Mouse (Mus musculus) stomach, embryonic 14.5 days (tissue): ENCODE results near the gene Klf13. TPM values are rescaled to one million over a fixed set of nuclear protein-coding genes. Genes with fewer than 3 reads are reported as not detected.

ENCODE experiments used
- ATAC-seq: fragments of 200-750 bp; cut with Nextera tagmentation; 2 replicates; pipeline ENCODE4 v1.8.0; 2017; ENCODE audit warnings: low read depth, moderate TSS enrichment; ENCODE audit not compliant: insufficient number of reproducible peaks, insufficient read depth, low FRiP score
- H3K27ac ChIP-seq: fragments of 300-500 bp; sonication (generic); 2 replicates; pipeline ENCODE4 v1.5.1; 2014; ENCODE audit warnings: mild to moderate bottlenecking, low read length, moderate library complexity, mixed read lengths
- H3K27me3 ChIP-seq: fragments of 300-500 bp; sonication (generic); 2 replicates; pipeline ENCODE4 v1.6.1; 2014; ENCODE audit warnings: low read length, control low read depth, mixed read lengths; ENCODE audit not compliant: control insufficient read depth, insufficient read depth
- H3K36me3 ChIP-seq: fragments of 300-500 bp; sonication (generic); 2 replicates; pipeline ENCODE4 v1.6.1; 2014; ENCODE audit warnings: mild to moderate bottlenecking, control low read depth, low read length, moderate library complexity, mixed read lengths; ENCODE audit not compliant: control insufficient read depth, insufficient read depth
- H3K4me1 ChIP-seq: fragments of 300-500 bp; sonication (generic); 2 replicates; pipeline ENCODE4 v1.6.1; 2014; ENCODE audit warnings: low read length, control low read depth, mixed read lengths; ENCODE audit not compliant: control insufficient read depth, insufficient read depth
- H3K4me2 ChIP-seq: fragments of 300-500 bp; sonication (generic); replicated peaks from 2 replicates; pipeline ENCODE4 v1.6.1; 2014; ENCODE audit warnings: low read depth, low read length, control low read depth
- H3K4me3 ChIP-seq: fragments of 300-500 bp; sonication (generic); 2 replicates; pipeline ENCODE4 v1.5.1; 2014; ENCODE audit warnings: low read depth, low read length, control low read depth
- H3K9ac ChIP-seq: fragments of 300-500 bp; sonication (generic); replicated peaks from 2 replicates; pipeline ENCODE4 v1.6.1; 2014; ENCODE audit warnings: low read depth, mild to moderate bottlenecking, control low read depth, low read length, moderate library complexity, mixed read lengths
- H3K9me3 ChIP-seq: fragments of 300-500 bp; sonication (generic); 2 replicates; pipeline ENCODE4 v1.6.1; 2016; ENCODE audit warnings: low read depth, low read length, control low read depth; ENCODE audit not compliant: control insufficient read depth
- WGBS: fragments of 180-500 bp; shearing (Covaris S2); extraction: QIAGEN DNeasy Blood & Tissue Kit; methylation state at CpG from one replicate; pipeline ENCODE4 v1.1.7; 2014; 5-methylcytosine and 5-hydroxymethylcytosine counted together
- polyA plus RNA-seq: library from polyadenylated mRNA; unstranded; fragments of >200 nt; fragmentation: Nextera tagmentation; extraction: Ambion mirVana; gene quantifications from 2 replicates; pipeline ENCODE4 v1.2.1, GENCODE M21; 2014

The Klf13 gene
- polyA plus RNA-seq, 1 experiment from 2014 or later, result 35.5 TPM

DNA sequence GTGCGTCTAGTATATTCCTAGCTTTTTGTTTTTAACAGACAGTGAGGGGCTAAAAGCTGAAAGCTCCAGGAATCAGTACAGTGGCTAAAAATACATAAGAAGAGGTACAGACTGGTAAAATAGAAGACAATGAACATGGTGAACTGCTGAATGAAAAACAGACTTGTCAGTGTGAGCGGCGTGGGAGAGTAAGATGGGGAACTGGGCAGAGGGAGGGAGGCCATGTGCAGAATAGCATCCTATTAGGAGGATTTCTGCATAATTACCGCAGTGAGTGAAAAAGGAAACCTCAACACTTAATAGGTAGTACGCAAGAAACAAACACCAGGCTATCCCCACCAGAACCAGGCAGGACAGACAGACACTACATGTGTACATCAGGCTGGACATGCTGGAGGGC is 45.5 kb downstream of the Klf13 start:
- ATAC-seq, result no peak
- peaks cover 3% of the 10 kb centered on the region; the same call in 1 of the 2 replicates for H3K36me3 ChIP-seq
- H3K9me3 ChIP-seq, result no peaks in the 10 kb centered on the region
- no peak overlapping the region for H3K27ac ChIP-seq
- H3K4me1 ChIP-seq, result peaks cover 15% of the 10 kb centered on the region
- 94% methylated on average over 5 of the region's 5 CpGs for WGBS
- H3K27me3 ChIP-seq, result no peaks in the 10 kb centered on the region
- H3K9ac ChIP-seq, result no peak overlapping the region
- no peak overlapping the region for H3K4me2 ChIP-seq
- no peak overlapping the region for H3K4me3 ChIP-seq

DNA sequence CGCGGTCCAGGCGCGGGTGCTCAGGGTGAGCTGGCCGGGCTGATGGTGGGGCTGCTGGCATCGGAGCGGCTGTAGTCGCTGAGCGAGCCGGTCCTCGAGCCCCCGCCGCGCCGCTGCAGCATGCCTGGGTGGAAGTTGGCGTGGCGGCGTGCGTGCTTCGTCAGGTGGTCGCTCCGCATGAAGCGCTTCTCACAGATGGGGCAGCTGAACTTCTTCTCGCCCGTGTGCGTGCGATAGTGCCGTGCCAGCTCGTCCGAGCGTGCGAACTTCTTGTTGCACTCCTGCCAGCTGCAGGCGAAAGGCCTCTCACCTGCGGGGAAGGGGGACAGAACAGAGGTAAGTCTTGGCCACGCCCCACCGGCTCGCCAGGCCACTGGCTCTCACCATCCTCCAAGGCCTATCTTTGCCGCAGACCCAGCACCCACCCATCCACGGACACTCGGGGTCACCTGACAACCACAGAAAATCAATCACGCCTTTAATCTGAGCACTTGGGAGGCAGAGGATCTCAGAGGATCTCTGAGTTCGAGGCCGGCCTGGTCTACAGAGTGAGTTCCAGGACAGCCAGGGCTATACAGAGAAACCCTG is 47.1 kb downstream of the Klf13 start:
- Histone ChIP-seq H3K9ac (no peak overlapping the region), H3K27me3 (no peaks in the 10 kb centered on the region), H3K27ac (no peak overlapping the region), H3K36me3 (peaks cover 3% of the 10 kb centered on the region; the same call in 1 of the 2 replicates), H3K9me3 (no peaks in the 10 kb centered on the region), H3K4me2 (no peak overlapping the region), H3K4me1 (peaks cover 5% of the 10 kb centered on the region), H3K4me3 (no peak overlapping the region)
- WGBS, result 77% methylated on average over 43 of the region's 43 CpGs
- ATAC-seq, result no peak

DNA sequence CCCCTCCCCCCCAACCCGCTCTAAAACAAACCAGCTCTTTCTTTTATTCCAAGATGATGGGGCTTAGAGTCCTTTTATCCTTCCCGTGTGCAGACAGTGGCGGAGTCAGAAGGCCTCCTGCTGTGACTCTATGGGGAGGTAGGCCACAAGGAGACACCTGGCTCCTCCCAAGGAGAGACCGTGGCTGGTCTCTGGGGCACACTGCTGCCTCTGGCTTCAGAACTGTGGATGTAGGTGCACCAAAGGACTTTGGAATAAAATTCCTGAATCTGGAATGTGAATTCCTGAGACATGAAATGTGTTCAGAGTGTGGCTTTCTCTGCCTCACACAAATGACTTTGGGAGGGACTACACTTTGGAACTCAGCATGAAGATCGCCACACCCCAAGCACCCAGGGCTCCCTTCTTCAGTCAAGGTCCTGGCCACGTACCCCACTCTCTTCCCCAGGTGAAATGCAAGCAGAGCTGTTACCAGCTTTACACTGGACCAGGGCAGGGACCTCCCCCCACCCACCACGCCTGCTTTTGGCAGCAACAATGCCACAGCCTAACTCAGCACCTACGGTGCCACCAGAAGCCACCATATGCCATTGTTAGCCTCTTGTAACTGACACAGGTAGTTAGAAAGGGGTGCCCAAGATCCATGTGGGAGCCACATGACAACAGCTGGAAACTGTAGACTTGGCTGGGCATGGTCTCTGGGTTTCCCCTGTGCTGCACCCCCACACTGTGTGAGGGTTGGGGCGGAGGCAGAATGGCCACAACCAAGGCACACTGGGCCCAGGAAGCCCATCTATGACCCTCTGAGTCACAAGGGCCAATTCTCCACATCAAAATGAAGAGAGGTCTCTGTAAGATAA is 49.4 kb downstream of the Klf13 start:
- H3K4me2 ChIP-seq, result no peak overlapping the region
- H3K27me3 ChIP-seq, result no peaks in the 10 kb centered on the region
- H3K9me3 ChIP-seq, result no peaks in the 10 kb centered on the region
- H3K27ac ChIP-seq, result no peak overlapping the region
- WGBS, result 74% methylated on average over 9 of the region's 9 CpGs
- H3K4me3 ChIP-seq, result no peak overlapping the region
- H3K4me1 ChIP-seq, result no peaks in the 10 kb centered on the region
- peaks cover 3% of the 10 kb centered on the region; the same call in 1 of the 2 replicates for H3K36me3 ChIP-seq
- ATAC-seq, result no peak
- no peak overlapping the region for H3K9ac ChIP-seq

DNA sequence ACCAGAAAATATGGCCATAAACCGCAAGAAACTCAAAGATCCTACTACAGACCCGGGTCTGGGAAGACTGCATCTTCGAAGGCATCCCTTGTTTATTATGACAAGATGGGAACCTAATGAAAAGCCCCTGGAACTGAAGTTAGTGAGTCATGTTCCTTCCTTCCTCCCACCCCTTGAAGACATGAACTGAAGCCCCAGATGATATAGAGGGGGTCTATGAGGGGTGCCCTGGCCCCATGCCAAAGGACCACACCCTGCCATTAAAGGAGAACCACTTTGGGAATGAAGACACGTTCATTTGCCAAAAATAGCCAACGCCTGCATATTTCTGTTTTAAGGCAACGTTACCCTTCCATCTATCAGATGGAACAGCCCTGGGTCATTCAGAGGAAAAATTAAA is 50.0 kb downstream of the Klf13 start:
- no peak for ATAC-seq
- no peaks in the 10 kb centered on the region for H3K27me3 ChIP-seq
- 64% methylated on average over 6 of the region's 6 CpGs for WGBS
- H3K27ac ChIP-seq, result no peak overlapping the region
- H3K9me3 ChIP-seq, result no peaks in the 10 kb centered on the region
- no peak overlapping the region for H3K4me3 ChIP-seq
- H3K4me1 ChIP-seq, result no peaks in the 10 kb centered on the region
- no peak overlapping the region for H3K9ac ChIP-seq
- no peak overlapping the region for H3K4me2 ChIP-seq
- H3K36me3 ChIP-seq, result peaks cover 3% of the 10 kb centered on the region; the same call in 1 of the 2 replicates

DNA sequence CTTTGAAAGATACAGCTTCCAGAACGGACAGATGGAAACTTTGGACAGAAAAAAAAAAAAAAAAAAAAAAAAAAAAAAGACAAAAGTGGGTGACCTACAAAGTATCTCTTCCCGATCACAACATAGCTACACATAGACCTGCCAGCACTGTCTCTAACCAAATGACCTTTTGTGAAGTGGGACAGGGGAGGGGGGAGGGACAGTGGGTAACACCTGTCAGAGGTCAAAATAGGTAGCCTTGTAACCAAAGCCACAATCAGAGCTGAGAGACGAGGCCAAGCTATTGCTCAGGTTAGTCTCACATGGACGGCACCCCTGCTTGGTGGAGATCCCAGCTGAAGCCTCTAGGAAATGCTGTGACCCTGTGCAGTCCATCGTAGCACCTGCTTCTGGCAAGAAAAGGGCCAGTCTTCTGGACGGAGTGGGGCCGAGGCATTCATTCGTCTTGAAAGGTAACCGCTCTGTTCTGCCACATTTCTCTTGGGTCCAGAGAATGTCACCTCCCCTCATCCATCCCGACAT is 51.1 kb downstream of the Klf13 start:
- no peak overlapping the region for H3K4me3 ChIP-seq
- H3K36me3 ChIP-seq, result peaks cover 3% of the 10 kb centered on the region; the same call in 1 of the 2 replicates
- H3K4me1 ChIP-seq, result no peaks in the 10 kb centered on the region
- H3K4me2 ChIP-seq, result no peak overlapping the region
- H3K9ac ChIP-seq, result no peak overlapping the region
- ATAC-seq, result no peak
- H3K27me3 ChIP-seq, result no peaks in the 10 kb centered on the region
- WGBS, result 80% methylated on average over 10 of the region's 10 CpGs
- no peak overlapping the region for H3K27ac ChIP-seq
- no peaks in the 10 kb centered on the region for H3K9me3 ChIP-seq

DNA sequence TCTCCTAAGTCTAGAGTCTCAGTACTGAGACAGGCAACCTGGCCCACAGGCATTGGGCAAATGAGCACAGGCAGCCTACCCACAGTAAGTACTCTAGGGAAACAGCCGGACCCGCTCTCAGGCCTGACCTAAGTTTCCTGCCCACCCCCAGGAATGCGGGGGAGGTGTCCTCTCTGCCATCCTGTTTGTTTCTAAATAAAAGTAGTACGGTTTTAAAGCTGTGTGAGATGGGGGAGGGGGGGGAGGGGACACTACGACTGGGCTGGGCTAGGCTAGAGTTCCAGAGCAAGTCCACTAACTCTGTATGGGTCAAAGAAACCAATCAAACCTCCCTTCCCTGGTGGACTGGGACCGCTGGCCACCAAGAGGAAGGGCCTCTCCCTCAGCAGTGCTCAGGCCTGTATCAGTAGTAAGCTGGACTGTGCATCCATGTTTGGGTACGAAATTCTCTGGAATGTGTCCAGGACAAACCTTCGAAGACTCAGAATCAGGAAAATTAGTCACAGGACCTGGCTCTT is 51.6 kb downstream of the Klf13 start:
- H3K4me1 ChIP-seq, result no peaks in the 10 kb centered on the region
- WGBS, result 55% methylated on average over 8 of the region's 8 CpGs
- H3K27ac ChIP-seq, result no peak overlapping the region

DNA sequence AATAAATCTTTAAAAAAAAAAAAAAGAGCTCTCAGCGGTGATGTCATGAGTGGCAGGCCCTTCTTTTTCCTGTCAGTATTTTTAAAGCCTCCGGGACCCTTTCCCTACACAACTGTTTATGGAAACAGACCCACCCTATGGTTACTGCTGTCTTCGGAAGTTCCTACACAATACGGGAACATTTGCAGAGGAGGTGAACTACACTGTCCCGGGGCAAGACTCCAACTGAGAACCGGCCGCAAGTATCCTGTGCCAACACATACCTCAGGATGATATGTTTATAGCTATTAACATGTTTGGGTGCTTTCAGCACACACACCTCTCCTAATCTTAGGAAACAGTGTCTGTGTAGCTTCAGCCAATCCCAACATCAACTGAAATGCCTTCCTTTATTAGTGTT is 53.7 kb downstream of the Klf13 start:
- Histone ChIP-seq H3K36me3 (peaks cover 3% of the 10 kb centered on the region; the same call in 1 of the 2 replicates), H3K27ac (no peak overlapping the region), H3K27me3 (no peaks in the 10 kb centered on the region), H3K4me3 (no peak overlapping the region), H3K9ac (no peak overlapping the region), H3K4me1 (no peaks in the 10 kb centered on the region), H3K9me3 (no peaks in the 10 kb centered on the region), H3K4me2 (no peak overlapping the region)
- ATAC-seq, result no peak
- WGBS, result 82% methylated on average over 7 of the region's 7 CpGs

More for the DNA sequence above, 51.6 kb downstream of the Klf13 start:
- peaks cover 3% of the 10 kb centered on the region; the same call in 1 of the 2 replicates for H3K36me3 ChIP-seq
- no peaks in the 10 kb centered on the region for H3K9me3 ChIP-seq
- no peak for ATAC-seq
- no peaks in the 10 kb centered on the region for H3K27me3 ChIP-seq
- H3K4me3 ChIP-seq, result no peak overlapping the region
- H3K9ac ChIP-seq, result no peak overlapping the region
- no peak overlapping the region for H3K4me2 ChIP-seq

DNA sequence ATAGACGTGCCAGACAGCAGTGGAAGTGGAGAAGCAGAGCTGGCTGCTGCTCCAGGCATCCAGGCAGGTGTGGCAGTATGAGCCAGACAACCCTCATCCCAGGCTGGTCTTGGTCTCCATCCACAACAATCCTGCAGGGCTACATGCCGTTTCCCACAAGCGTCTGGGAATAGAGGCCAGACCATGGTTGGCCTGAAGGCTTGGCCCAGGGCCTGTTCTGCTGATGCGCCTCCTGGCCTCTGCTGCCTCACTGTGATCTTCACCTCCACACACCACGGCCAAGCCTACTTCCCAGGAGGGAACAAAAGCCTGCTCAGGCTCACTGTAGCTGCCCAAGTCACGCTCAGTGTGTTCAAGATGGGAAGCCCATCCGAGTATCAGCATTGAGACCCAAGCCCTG is 56.0 kb downstream of the Klf13 start:
- no peaks in the 10 kb centered on the region for H3K9me3 ChIP-seq
- no peak overlapping the region for H3K27ac ChIP-seq
- ATAC-seq, result no peak
- 82% methylated on average over 7 of the region's 7 CpGs for WGBS
- H3K4me1 ChIP-seq, result 0 out of 2 replicates have a peak, but pooled peaks cover 3% of the 10 kb centered on the region
- no peak overlapping the region for H3K4me3 ChIP-seq
- H3K27me3 ChIP-seq, result no peaks in the 10 kb centered on the region
- no peaks in the 10 kb centered on the region for H3K36me3 ChIP-seq
- no peak overlapping the region for H3K9ac ChIP-seq
- no peak overlapping the region for H3K4me2 ChIP-seq
